Mouse (Mus musculus): ENCODE measurements at regions not wholly inside any gene's neighbourhood (a gene's known extent, or its start where the extent isn't known, plus 50 kb on each side); places are given as distances from the start of the nearest gene placed in this dataset.

- CTCF ChIA-PET: no interaction called here
These were observed 81.8 kb upstream of the Inhba start for GRCm38 (mm10) chr13:15929890-15930289.

GRCm38 (mm10) chr13:15931553-15932162 is 80.0 kb upstream of the Inhba start:
- CTCF ChIA-PET: no interaction called here

- CTCF ChIA-PET: no interaction called here
These were observed 76.0 kb upstream of the Inhba start for GRCm38 (mm10) chr13:15935689-15936088.

- CTCF ChIA-PET: no interaction called here
These were observed 75.5 kb upstream of the Inhba start for GRCm38 (mm10) chr13:15936109-15936508.

- CTCF ChIA-PET: no interaction called here
These were observed 61.5 kb upstream of the Inhba start for GRCm38 (mm10) chr13:15950143-15950542.

GRCm38 (mm10) chr13:15950885-15951610 is 60.6 kb upstream of the Inhba start:
- CTCF ChIA-PET: no interaction called here

Measured in spleen, embryonic (tissue).